In the genomic region with DNA sequence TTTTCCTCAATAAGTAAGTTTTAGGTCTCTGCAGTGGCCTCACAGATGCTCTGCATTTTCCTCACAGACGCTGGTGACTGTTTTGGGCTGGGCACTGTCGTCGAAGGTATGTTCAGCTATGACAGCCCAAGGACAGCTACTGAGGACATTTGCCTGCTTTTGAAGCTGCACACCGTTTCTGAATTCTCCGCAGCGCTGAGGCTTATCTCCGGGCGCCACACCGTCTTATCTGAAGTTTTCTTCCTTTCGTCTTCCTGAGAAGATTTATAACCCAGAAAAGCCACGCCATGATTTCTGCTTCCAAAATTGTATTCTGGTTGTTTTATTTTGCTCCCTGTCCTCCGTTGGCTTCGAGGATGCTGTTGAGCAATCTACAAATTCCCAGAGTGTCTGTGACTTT, we compare ENCODE assay signal across 23 mouse cellular contexts. TPM values are rescaled to one million over a fixed set of nuclear protein-coding genes. Genes with fewer than 3 reads are reported as not detected.
A peak's percentile ranks its signal among the peaks of the same experiment; 100 is the strongest.
DNase-seq lines count a peak whose midpoint lies in the region; ATAC-seq lines count a peak whose summit lies in the region.
"Had no signal": no experiment of that assay in that cellular context is flagged by ENCODE, and none has a peak within 500 bp of the region (broad histone marks: within the 10 kb centered on the region; RNA-seq: fewer than 3 reads in every experiment).

No protein-coding gene starts in this region.

- H3K4me3 ChIP-seq in heart, embryonic 14.5 days (ENCODE audit: control insufficient read depth in 1 of 2, insufficient read depth in 1 of 2, low read depth in 1 of 2, low read length in 2 of 2) = no peak overlapping the region
- H3K4me3 ChIP-seq: embryonic facial prominence, embryonic 15.5 days; erythroblast, embryonic 14.5 days; forebrain, embryonic 15.5 days; hindbrain, embryonic 12.5 days had no signal

- peak; percentile 32 for DNase-seq in adrenal gland, postnatal 14 days
- no peak for DNase-seq in adrenal gland, adult 8-10 months
- no peak for DNase-seq in heart, postnatal 25 days (ENCODE audit: low spot score)
- DNase-seq: adrenal gland, postnatal 25 days; cerebellum, adult 2 months; cerebellum, postnatal 10 days; embryo, embryonic 11 days; heart, postnatal 4 days; kidney, adult 8-10 months had no signal

- WGBS in heart, embryonic 14.5 days = 3% methylated on average over 13 of the region's 13 CpGs

- intact Hi-C loops in heart, postnatal 25 days (cut with DNase I) = no loop called here

- peaks cover 18% of the 10 kb centered on the region for H3K36me3 ChIP-seq in heart, embryonic 14.5 days (ENCODE audit: control insufficient read depth, insufficient read depth, low read length)
- H3K36me3 ChIP-seq: forebrain, embryonic 15.5 days; hindbrain, embryonic 12.5 days had no signal

- ATAC-seq in heart, embryonic 14.5 days (ENCODE audit: insufficient number of reproducible peaks, insufficient read depth, low FRiP score, low read depth) = no peak
- peak; percentile 70 for ATAC-seq in common myeloid progenitor, adult 5-6 weeks (replicated peaks; ENCODE audit: low read depth, poor library complexity, severe bottlenecking)
- 0 out of 2 replicates have a peak, but pooled peaks have one; percentile 59 for ATAC-seq in megakaryocyte-erythroid progenitor cell, adult 5-6 weeks (replicated peaks; ENCODE audit: low FRiP score, low TSS enrichment, poor library complexity, severe bottlenecking)
- ATAC-seq: activated CD4-positive, CD25-positive, alpha-beta regulatory T cell, adult 4 months; forebrain, embryonic 15.5 days; hindbrain, embryonic 16.5 days; inflammation-experienced regulatory T-cells, adult 6 months; intestine, postnatal 0 days; Patski had no signal

- H3K4me1 ChIP-seq in heart, embryonic 14.5 days (ENCODE audit: control insufficient read depth in 2 of 2, insufficient read depth in 2 of 2, low read length in 2 of 2) = peaks cover 3% of the 10 kb centered on the region in 2 experiments; a peak in 1 of 4 replicates
- H3K4me1 ChIP-seq: embryonic facial prominence, embryonic 15.5 days; forebrain, embryonic 15.5 days; hindbrain, embryonic 12.5 days had no signal

- peak overlapping the region; percentile 28 for H3K9ac ChIP-seq in heart, embryonic 14.5 days (ENCODE audit: low read length)
- H3K9ac ChIP-seq: embryonic facial prominence, embryonic 15.5 days; forebrain, embryonic 15.5 days; hindbrain, embryonic 12.5 days had no signal

- H3K27me3 ChIP-seq in heart, embryonic 14.5 days (ENCODE audit: control insufficient read depth, insufficient read depth, low read length) = no peaks in the 10 kb centered on the region
- H3K27me3 ChIP-seq: CH12.LX; embryonic facial prominence, embryonic 15.5 days; forebrain, embryonic 15.5 days; hindbrain, embryonic 12.5 days; Patski had no signal

- H3K9me3 ChIP-seq in heart, embryonic 14.5 days (ENCODE audit: control insufficient read depth, low read length) = no peaks in the 10 kb centered on the region
- H3K9me3 ChIP-seq: embryonic facial prominence, embryonic 15.5 days; forebrain, embryonic 15.5 days; hindbrain, embryonic 12.5 days had no signal

- H3K27ac ChIP-seq in heart, embryonic 14.5 days (replicated peaks in 1 of 2; ENCODE audit: control insufficient read depth in 1 of 2, insufficient read depth in 1 of 2, low read depth in 2 of 2, low read length in 2 of 2) = no peak overlapping the region
- H3K27ac ChIP-seq: embryonic facial prominence, embryonic 15.5 days; forebrain, embryonic 15.5 days; hindbrain, embryonic 12.5 days had no signal

- peak overlapping the region; percentile 48 for H3K4me2 ChIP-seq in heart, embryonic 14.5 days (ENCODE audit: low read length)
- H3K4me2 ChIP-seq: embryonic facial prominence, embryonic 15.5 days; forebrain, embryonic 15.5 days; hindbrain, embryonic 12.5 days had no signal

RNA-seq across cellular contexts. Expression of a gene that starts 13.7 kb away (rescaled TPM):
- total RNA-seq in adrenal gland, postnatal 14 days (2021) = 0.74 and 1.7 TPM in 2 replicates
- total RNA-seq in adrenal gland, adult 8-10 months (2022) = 1 to 10 TPM in 2 of 4 experiments, under 1 TPM in 2; 0.32 to 1.9 (median 1.1) TPM
- 2.5 and 3.3 TPM in 2 replicates for polyA plus RNA-seq in heart, embryonic 14.5 days (2014; fragmentation: Nextera tagmentation; extraction: Ambion mirVana)
- under 1 TPM; 0.05 to 0.31 TPM for total RNA-seq in heart, postnatal 25 days (2021)
- total RNA-seq in common myeloid progenitor, adult 5-6 weeks (2017) = not detected in 2 replicates
- not detected in 2 replicates for total RNA-seq in megakaryocyte-erythroid progenitor cell, adult 5-6 weeks (2014; fragmentation: Nextera tagmentation)
- not detected in 2 replicates for total RNA-seq in megakaryocyte-erythroid progenitor cell, adult 5-6 weeks (2017)
- total RNA-seq: gastrocnemius, adult 8-10 months had no signal
- polyA plus RNA-seq: erythroblast, embryonic 14.5 days had no signal

RNA-seq across cellular contexts. Expression of a gene that starts 55.6 kb away (rescaled TPM):
- 4.9 and 7.6 TPM in 2 replicates for total RNA-seq in adrenal gland, postnatal 14 days (2021)
- 1 to 10 TPM; 3.6 to 5.7 (median 4.7) TPM for total RNA-seq in adrenal gland, adult 8-10 months (2022)
- 35.6 and 36.4 TPM in 2 replicates for polyA plus RNA-seq in heart, embryonic 14.5 days (2014; fragmentation: Nextera tagmentation; extraction: Ambion mirVana)
- 1 to 10 TPM; 7.3 to 8.6 TPM for total RNA-seq in heart, postnatal 25 days (2021)
- 0.39 and 0.41 TPM in 2 replicates for total RNA-seq in common myeloid progenitor, adult 5-6 weeks (2017)
- total RNA-seq in megakaryocyte-erythroid progenitor cell, adult 5-6 weeks (2014; fragmentation: Nextera tagmentation) = 0.42 TPM in 1 of 2 replicates, not detected in the other
- total RNA-seq in megakaryocyte-erythroid progenitor cell, adult 5-6 weeks (2017) = not detected in 2 replicates
